Mouse (Mus musculus) forebrain, postnatal 0 days (tissue): Measurements from ENCODE around the gene Me1. TPM values are rescaled to one million over a fixed set of nuclear protein-coding genes. Genes with fewer than 3 reads are reported as not detected.

ENCODE experiments used
- ATAC-seq: fragments of 200-750 bp; cut with Nextera tagmentation; 2 replicates; pipeline ENCODE4 v1.8.0; 2017; ENCODE audit warnings: mild to moderate bottlenecking, moderate library complexity
- DNase-seq: peaks from one replicate; pipeline ENCODE4 v3.0.0-alpha.2; 2015
- H3K27ac ChIP-seq: fragments of 300-500 bp; sonication (generic); 2 replicates; pipeline ENCODE4 v1.5.1; 2014; ENCODE audit warnings: low read depth, mild to moderate bottlenecking, antibody characterized with exemption, low read length, moderate library complexity, mixed read lengths
- H3K27me3 ChIP-seq: fragments of 300-500 bp; sonication (generic); 2 replicates; pipeline ENCODE4 v1.6.1; 2014; ENCODE audit warnings: mild to moderate bottlenecking, low read length, mixed read lengths; ENCODE audit not compliant: insufficient read depth
- H3K36me3 ChIP-seq: fragments of 300-500 bp; sonication (generic); 2 replicates; pipeline ENCODE4 v1.6.1; 2014; ENCODE audit warnings: mild to moderate bottlenecking, moderate library complexity; ENCODE audit not compliant: insufficient read depth
- H3K4me1 ChIP-seq: fragments of 300-500 bp; sonication (generic); 2 replicates; pipeline ENCODE4 v1.6.1; 2014; ENCODE audit warnings: antibody characterized with exemption; ENCODE audit not compliant: insufficient read depth
- H3K4me2 ChIP-seq: fragments of 300-500 bp; sonication (generic); 2 replicates; pipeline ENCODE4 v1.6.1; 2014; ENCODE audit warnings: low read depth, mild to moderate bottlenecking, moderate library complexity
- H3K4me3 ChIP-seq: fragments of 300-500 bp; sonication (generic); 2 replicates; pipeline ENCODE4 v1.5.1; 2014; ENCODE audit warnings: low read depth, low read length, mixed read lengths
- H3K9ac ChIP-seq: fragments of 300-500 bp; sonication (generic); 2 replicates; pipeline ENCODE4 v1.6.1; 2014; ENCODE audit warnings: mild to moderate bottlenecking
- H3K9me3 ChIP-seq: fragments of 300-500 bp; sonication (generic); 2 replicates; pipeline ENCODE4 v1.6.1; 2016; ENCODE audit warnings: low read length
- CTCF ChIP-seq: sonication (generic); IDR thresholded peaks from 2 replicates; pipeline ENCODE4 v1.5.1; 2016; ENCODE audit warnings: antibody characterized with exemption, control low read depth, low read depth
- whole genome bisulfite sequencing: fragments of 180-500 bp; shearing (Covaris S2); extraction: QIAGEN DNeasy Blood & Tissue Kit; methylation state at CpG from one replicate; pipeline ENCODE4 v1.1.7; 2014; 5-methylcytosine and 5-hydroxymethylcytosine counted together
- polyA plus RNA-seq: library from polyadenylated mRNA; unstranded; fragments of >200 nt; fragmentation: Nextera tagmentation; extraction: Ambion mirVana; gene quantifications from 2 replicates; pipeline ENCODE4 v1.2.1, GENCODE M21; 2015
- total RNA-seq: library from RNA; depleted of rRNA; stranded (reverse); fragments of >200 nt; gene quantifications from 2 replicates; pipeline ENCODE4 v1.2.3, GENCODE M21; 2014; rRNA removed

Gene Me1
- total RNA-seq (26.2 and 26.6 TPM in 2 replicates), polyA plus RNA-seq (38.4 and 47.2 TPM in 2 replicates)

DNA sequence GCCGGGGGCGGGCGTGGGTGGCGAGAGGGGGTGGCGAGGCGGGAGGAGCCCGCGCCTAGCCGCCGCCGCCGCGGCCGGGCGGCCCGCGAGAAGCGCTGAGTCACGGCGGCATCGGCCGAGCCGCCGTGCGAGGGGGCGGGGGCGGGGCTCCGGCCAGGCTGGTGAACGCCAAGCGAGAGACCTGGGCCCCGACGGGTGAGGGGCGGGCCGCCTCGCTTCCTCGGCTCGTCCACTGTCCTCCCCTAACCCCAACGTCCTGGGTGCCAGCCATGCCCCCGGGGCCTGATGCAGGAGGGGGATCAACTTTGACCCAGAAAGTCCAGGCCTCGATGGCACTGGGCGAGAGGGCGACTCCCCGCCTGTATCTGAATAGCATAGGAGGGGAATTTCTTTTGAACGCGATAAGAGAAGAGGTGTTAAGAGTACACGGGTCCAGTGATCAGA lies at the start of gene Me1:
Me1 (minus strand) TSS at position 136 of the 444 bp plus-strand sequence.
- under 1% methylated on average over 42 of the region's 46 CpGs for WGBS
- Histone ChIP-seq H3K4me1 (0 out of 2 replicates have a peak, but pooled peaks cover 2% of the 10 kb centered on the region), H3K4me3 (peak within 1 kb of the TSS; percentile 68), H3K4me2 (peak within 1 kb of the TSS; percentile 89), H3K27ac (peak within 1 kb of the TSS; percentile 69), H3K9ac (peak within 1 kb of the TSS; percentile 85), H3K27me3 (no peaks in the 10 kb centered on the region), H3K9me3 (no peaks in the 10 kb centered on the region), H3K36me3 (no peaks in the 10 kb centered on the region)
- DNase-seq (peak; percentile 34), ATAC-seq (peak; percentile 77)
- TF ChIP-seq CTCF: no peak

GRCm38 (mm10) chr9:86744041-86744440 lies 48.3 kb upstream of the Me1 start:
- H3K4me2 ChIP-seq: peak overlapping the region; percentile 60; the same call in 1 of the 2 replicates
- DNase-seq (no peak), ATAC-seq (no peak)
- no peak for TF ChIP-seq CTCF
- no peak overlapping the region for H3K9ac ChIP-seq
- no peaks in the 10 kb centered on the region for H3K36me3 ChIP-seq
- no peaks in the 10 kb centered on the region for H3K9me3 ChIP-seq
- H3K27ac ChIP-seq: no peak overlapping the region
- 43% methylated on average over 5 of the region's 5 CpGs for WGBS
- peaks cover 8% of the 10 kb centered on the region for H3K4me1 ChIP-seq
- peak overlapping the region; percentile 38; the same call in 1 of the 2 replicates for H3K4me3 ChIP-seq
- H3K27me3 ChIP-seq: no peaks in the 10 kb centered on the region; the same call in 1 of the 2 replicates

DNA sequence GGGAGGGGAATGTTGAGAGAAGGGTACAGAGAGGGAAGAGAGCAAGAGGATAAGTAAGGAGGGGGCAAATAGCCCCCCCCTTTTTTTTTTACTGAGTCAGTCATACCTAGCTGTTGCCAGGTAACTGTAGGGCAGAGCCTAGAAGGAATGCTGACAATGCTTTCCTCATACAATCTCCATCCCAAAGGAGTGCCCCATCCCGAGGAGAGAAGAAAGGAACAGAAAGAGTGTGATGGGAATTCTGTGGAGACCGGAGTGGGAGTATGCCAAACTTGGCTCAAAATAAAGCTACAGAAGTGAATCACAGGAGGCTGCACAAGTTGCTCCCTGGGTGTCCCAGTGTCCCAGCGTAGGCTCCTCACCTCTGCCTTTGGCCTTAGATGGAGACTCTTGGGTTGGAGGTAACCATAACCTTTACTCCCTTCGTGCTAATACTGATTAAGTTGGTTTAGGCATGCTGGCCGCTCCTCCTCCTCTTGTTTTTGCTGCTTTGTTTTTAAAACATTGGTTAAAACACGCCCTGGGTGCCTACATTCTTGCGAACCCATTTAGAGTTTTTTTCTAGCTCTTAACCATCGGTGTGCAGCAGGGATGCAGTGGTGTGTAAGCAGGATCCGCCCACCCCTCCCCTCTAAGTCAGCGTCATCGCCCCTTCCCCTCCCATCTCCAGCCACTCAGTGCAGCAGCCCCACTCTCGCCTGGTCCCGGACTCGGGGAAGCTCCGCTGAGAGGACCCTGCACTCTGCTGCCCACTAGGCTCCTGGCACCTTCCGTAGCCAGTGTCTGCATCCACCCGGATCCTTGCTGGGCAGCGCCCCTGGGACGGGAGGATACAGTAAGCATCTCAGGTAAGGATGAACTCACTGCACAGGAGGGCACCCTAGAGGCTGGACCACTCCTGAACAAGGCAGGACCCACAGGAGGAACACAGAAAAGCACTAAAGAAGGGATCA lies 47.5 kb upstream of the Me1 start, which contains the start of gene Prss35:
Prss35 (plus strand) TSS at position 691 of the 953 bp plus-strand sequence.
- DNase-seq (peak; percentile 41), ATAC-seq (peak; percentile 74)
- no peaks in the 10 kb centered on the region for H3K36me3 ChIP-seq
- no peaks in the 10 kb centered on the region; the same call in 1 of the 2 replicates for H3K27me3 ChIP-seq
- TF ChIP-seq CTCF: peak; percentile 42
- H3K4me3 ChIP-seq: peak within 1 kb of the TSS; percentile 38
- no peak within 1 kb of the TSS for H3K27ac ChIP-seq
- peaks cover 8% of the 10 kb centered on the region for H3K4me1 ChIP-seq
- WGBS: 4% methylated on average over 19 of the region's 19 CpGs
- no peaks in the 10 kb centered on the region for H3K9me3 ChIP-seq
- peak within 1 kb of the TSS; percentile 26 for H3K9ac ChIP-seq
- H3K4me2 ChIP-seq: peak within 1 kb of the TSS; percentile 60

DNA sequence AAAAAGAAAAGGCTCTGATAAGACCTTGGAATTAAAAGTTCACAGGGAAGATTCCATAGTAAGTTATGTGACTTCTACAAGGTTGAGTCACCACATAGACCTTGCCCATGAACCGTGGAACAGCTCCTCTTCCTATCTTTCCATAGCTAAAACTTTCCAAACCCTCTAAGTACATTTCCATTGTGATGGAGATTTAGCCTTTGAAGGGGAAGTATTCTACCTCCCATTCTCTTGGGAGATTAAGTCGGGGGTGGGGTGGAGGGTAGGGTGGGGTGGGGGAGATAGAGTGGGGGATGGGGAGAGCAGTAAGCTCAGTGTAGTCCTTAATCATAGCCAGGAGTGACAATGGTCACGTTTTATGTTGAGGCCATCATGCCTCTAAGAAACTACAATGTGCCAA lies 44.2 kb upstream of the Me1 start:
- DNase-seq (no peak), ATAC-seq (no peak)
- 20% methylated on average over 3 of the region's 3 CpGs for WGBS
- Histone ChIP-seq H3K27me3 (no peaks in the 10 kb centered on the region; the same call in 1 of the 2 replicates), H3K4me2 (no peak overlapping the region), H3K9ac (no peak overlapping the region), H3K9me3 (no peaks in the 10 kb centered on the region), H3K27ac (no peak overlapping the region), H3K4me3 (no peak overlapping the region), H3K4me1 (peaks cover 8% of the 10 kb centered on the region), H3K36me3 (no peaks in the 10 kb centered on the region)
- no peak for TF ChIP-seq CTCF

DNA sequence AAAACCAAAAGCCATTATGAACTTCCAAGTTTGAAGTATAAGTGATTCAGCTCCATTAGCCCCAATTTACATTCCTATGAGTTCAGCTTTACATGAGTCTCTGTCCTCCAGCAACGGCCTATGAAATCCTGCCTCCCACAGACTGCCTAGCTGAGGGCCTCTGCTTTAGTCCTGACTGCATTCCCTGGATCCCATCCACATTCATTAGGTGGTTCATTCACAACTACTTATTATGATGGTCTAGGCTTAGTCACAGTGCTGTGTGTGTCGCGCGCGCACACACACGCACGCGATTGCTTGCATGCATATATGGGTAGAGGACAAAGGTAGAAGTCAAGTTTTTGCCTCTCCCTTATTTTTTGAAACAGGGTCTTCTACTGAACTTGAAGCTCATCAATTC lies 43.0 kb upstream of the Me1 start:
- no peak overlapping the region for H3K27ac ChIP-seq
- no peak for ATAC-seq
- no peaks in the 10 kb centered on the region for H3K27me3 ChIP-seq
- TF ChIP-seq CTCF: no peak
- no peaks in the 10 kb centered on the region for H3K36me3 ChIP-seq
- H3K4me2 ChIP-seq: no peak overlapping the region
- no peaks in the 10 kb centered on the region for H3K9me3 ChIP-seq
- no peak overlapping the region for H3K4me3 ChIP-seq
- peaks cover 8% of the 10 kb centered on the region for H3K4me1 ChIP-seq
- WGBS: 76% methylated on average over 8 of the region's 8 CpGs
- no peak overlapping the region for H3K9ac ChIP-seq
- DNase-seq: no peak

DNA sequence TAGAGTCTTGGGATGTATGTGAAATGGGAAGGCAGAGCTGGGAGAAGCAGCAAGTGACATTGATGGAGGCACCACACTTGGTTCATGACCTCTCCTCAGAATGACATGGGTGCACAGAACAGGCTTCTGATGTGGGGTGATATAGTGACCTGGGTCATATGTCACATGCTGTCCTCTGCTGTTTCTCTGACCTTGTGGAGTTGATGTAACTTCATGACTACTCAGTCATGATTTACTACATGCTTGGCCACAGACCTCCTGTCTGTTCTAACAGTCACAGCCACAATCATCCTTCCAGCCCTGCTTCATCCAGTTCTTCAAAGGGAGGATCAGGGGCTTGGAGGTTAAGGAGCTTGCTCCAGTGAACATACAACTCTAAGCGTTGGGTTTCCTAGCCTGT lies 42.3 kb upstream of the Me1 start:
- H3K4me2 ChIP-seq: no peak overlapping the region
- H3K36me3 ChIP-seq: no peaks in the 10 kb centered on the region
- TF ChIP-seq CTCF: no peak
- DNase-seq: no peak
- H3K4me3 ChIP-seq: no peak overlapping the region
- no peak overlapping the region for H3K27ac ChIP-seq
- ATAC-seq: no peak
- H3K4me1 ChIP-seq: peaks cover 2% of the 10 kb centered on the region
- no peaks in the 10 kb centered on the region for H3K27me3 ChIP-seq
- H3K9ac ChIP-seq: no peak overlapping the region
- no peaks in the 10 kb centered on the region for H3K9me3 ChIP-seq
- 87% methylated on average over 1 of the region's 1 CpGs for WGBS

- TF ChIP-seq CTCF: no peak
- WGBS: 91% methylated on average over 4 of the region's 4 CpGs
These were observed 41.2 kb upstream of the Me1 start for GRCm38 (mm10) chr9:86736991-86737390.

More at GRCm38 (mm10) chr9:86736991-86737390, 41.2 kb upstream of the Me1 start:
- Histone ChIP-seq H3K9ac (no peak overlapping the region), H3K4me3 (no peak overlapping the region), H3K27ac (no peak overlapping the region), H3K36me3 (no peaks in the 10 kb centered on the region), H3K4me1 (no peaks in the 10 kb centered on the region), H3K9me3 (no peaks in the 10 kb centered on the region), H3K27me3 (no peaks in the 10 kb centered on the region), H3K4me2 (no peak overlapping the region)
- ATAC-seq (no peak), DNase-seq (no peak)
